In genomic region chr2:158665098-158665497, GRCm38 (mm10) we compare ENCODE assay signal across 11 mouse cellular contexts. TPM values are rescaled to one million over a fixed set of nuclear protein-coding genes. Genes with fewer than 3 reads are reported as not detected.
DNase-seq lines count a peak whose midpoint lies in the region; ATAC-seq and TF ChIP-seq lines count a peak whose summit lies in the region.
"Had no signal": no experiment of that assay in that cellular context is flagged by ENCODE, and none has a peak within 500 bp of the region (broad histone marks: within the 10 kb centered on the region; RNA-seq: fewer than 3 reads in every experiment).

Ppp1r16b (plus strand) TSS chr2:158665398.

- no peak for DNase-seq in hindbrain, embryonic 10.5 days (ENCODE audit: low spot score)
- no peak for DNase-seq in hindbrain, embryonic 11.5 days (ENCODE audit: low spot score)
- no peak for DNase-seq in spleen, adult 2 months (ENCODE audit: low read depth in 1 of 2, low spot score in 2 of 2)
- no peak for DNase-seq in spleen, adult 12 weeks (ENCODE audit: low spot score)
- no peak for DNase-seq in layer of hippocampus, postnatal 10 days (ENCODE audit: low spot score in 2 of 2)
- no peak for DNase-seq in ovary, adult 18-20 months (ENCODE audit: low spot score)
- DNase-seq in frontal cortex, postnatal 14 days (ENCODE audit: low spot score in 2 of 2) = no peak
- DNase-seq: cerebellum, adult 18-20 months had no signal

- H3K27me3 ChIP-seq in hindbrain, embryonic 10.5 days (ENCODE audit: insufficient read depth, poor library complexity, severe bottlenecking) = peaks cover 52% of the 10 kb centered on the region
- peaks cover 12% of the 10 kb centered on the region for H3K27me3 ChIP-seq in hindbrain, embryonic 11.5 days (ENCODE audit: control insufficient read depth, insufficient read depth, low read length)
- H3K27me3 ChIP-seq in spleen, adult 2 months (ENCODE audit: control insufficient read depth, insufficient read depth, low read length) = no peaks in the 10 kb centered on the region

- H3K4me2 ChIP-seq in hindbrain, embryonic 11.5 days (replicated peaks; ENCODE audit: low read depth, low read length) = no peak within 1 kb of the TSS
- H3K4me2 ChIP-seq: limb, embryonic 15.5 days had no signal

- H3K9me3 ChIP-seq in hindbrain, embryonic 10.5 days = no peaks in the 10 kb centered on the region
- H3K9me3 ChIP-seq in hindbrain, embryonic 11.5 days (ENCODE audit: control insufficient read depth, low read length) = no peaks in the 10 kb centered on the region
- H3K9me3 ChIP-seq: limb, embryonic 15.5 days had no signal

- ATAC-seq in hindbrain, embryonic 11.5 days (ENCODE audit: low FRiP score) = no peak
- no peak for ATAC-seq in neutrophil, adult 5-6 weeks (ENCODE audit: extremely low read depth, insufficient number of reproducible peaks, low FRiP score, poor library complexity, severe bottlenecking)

- peak within 1 kb of the TSS; percentile 82 for H3K27ac ChIP-seq in hindbrain, embryonic 10.5 days
- no peak within 1 kb of the TSS for H3K27ac ChIP-seq in hindbrain, embryonic 11.5 days (ENCODE audit: low read depth, low read length)
- H3K27ac ChIP-seq in spleen, adult 2 months (ENCODE audit: insufficient read depth, low read length) = peak within 1 kb of the TSS; percentile 58
- H3K27ac ChIP-seq: limb, embryonic 15.5 days had no signal

- 83% methylated on average over 4 of the region's 4 CpGs for WGBS in hindbrain, embryonic 10.5 days
- WGBS in hindbrain, embryonic 11.5 days = 82% methylated on average over 4 of the region's 4 CpGs
- WGBS in spleen, adult 2 months = 60% methylated on average over 4 of the region's 4 CpGs

- no peak within 1 kb of the TSS for H3K9ac ChIP-seq in hindbrain, embryonic 11.5 days (ENCODE audit: low read depth, low read length)
- H3K9ac ChIP-seq: limb, embryonic 15.5 days had no signal

- H3K4me1 ChIP-seq in hindbrain, embryonic 10.5 days (replicated peaks) = peaks cover 51% of the 10 kb centered on the region
- H3K4me1 ChIP-seq in hindbrain, embryonic 11.5 days (replicated peaks; ENCODE audit: control insufficient read depth, insufficient read depth, low read length) = peaks cover 8% of the 10 kb centered on the region
- peaks cover 13% of the 10 kb centered on the region; the same call in 1 of the 2 replicates for H3K4me1 ChIP-seq in spleen, adult 2 months (ENCODE audit: control insufficient read depth, insufficient read depth, insufficient read length)

- no peak for TF ChIP-seq CTCF in spleen, adult 2 months (IDR thresholded peaks at IDR 0.05; ENCODE audit: extremely low read depth, insufficient read depth, insufficient read length, insufficient replicate concordance)

- no peak for TF ChIP-seq POLR2A in spleen, adult 2 months (IDR thresholded peaks at IDR 0.05; ENCODE audit: low read depth, low read length)

- no peak within 1 kb of the TSS for H3K4me3 ChIP-seq in hindbrain, embryonic 10.5 days
- H3K4me3 ChIP-seq in hindbrain, embryonic 11.5 days (ENCODE audit: low read depth, low read length) = no peak within 1 kb of the TSS
- H3K4me3 ChIP-seq in spleen, adult 2 months (ENCODE audit: extremely low read depth, insufficient read depth, insufficient read length) = no peak within 1 kb of the TSS
- H3K4me3 ChIP-seq: erythroblast, embryonic 14.5 days had no signal

- H3K36me3 ChIP-seq in hindbrain, embryonic 10.5 days = no peaks in the 10 kb centered on the region
- H3K36me3 ChIP-seq in hindbrain, embryonic 11.5 days (ENCODE audit: control insufficient read depth, insufficient read depth, low read length) = no peaks in the 10 kb centered on the region
- H3K36me3 ChIP-seq in spleen, adult 2 months (ENCODE audit: control insufficient read depth, insufficient read depth, low read length) = no peaks in the 10 kb centered on the region
- H3K36me3 ChIP-seq: limb, embryonic 15.5 days had no signal

RNA-seq across cellular contexts. Expression of gene Ppp1r16b, which starts in this region (rescaled TPM):
- polyA plus RNA-seq in hindbrain, embryonic 10.5 days (2016; fragmentation: Nextera tagmentation; extraction: Ambion mirVana) = 3.0 and 3.5 TPM in 2 replicates
- polyA plus RNA-seq in hindbrain, embryonic 11.5 days (2014; fragmentation: Nextera tagmentation; extraction: Ambion mirVana) = 2.4 and 3.6 TPM in 2 replicates
- polyA plus RNA-seq in spleen, adult 2 months (2012; rRNA removed) = 17.6 and 18.6 TPM in 2 replicates
- total RNA-seq in layer of hippocampus, postnatal 10 days (2021) = 10 to 100 TPM; 63.1 to 68.0 TPM
- total RNA-seq in neutrophil, adult 5-6 weeks (2017) = 51.2 and 52.0 TPM in 2 replicates
